Mouse (Mus musculus): ENCODE results near the gene Zfp568.

Zfp568 gene

GRCm38 (mm10) chr7:29993340-29993739 is 9.6 kb downstream of the Zfp568 start:
- DNase-seq = no peak

DNA sequence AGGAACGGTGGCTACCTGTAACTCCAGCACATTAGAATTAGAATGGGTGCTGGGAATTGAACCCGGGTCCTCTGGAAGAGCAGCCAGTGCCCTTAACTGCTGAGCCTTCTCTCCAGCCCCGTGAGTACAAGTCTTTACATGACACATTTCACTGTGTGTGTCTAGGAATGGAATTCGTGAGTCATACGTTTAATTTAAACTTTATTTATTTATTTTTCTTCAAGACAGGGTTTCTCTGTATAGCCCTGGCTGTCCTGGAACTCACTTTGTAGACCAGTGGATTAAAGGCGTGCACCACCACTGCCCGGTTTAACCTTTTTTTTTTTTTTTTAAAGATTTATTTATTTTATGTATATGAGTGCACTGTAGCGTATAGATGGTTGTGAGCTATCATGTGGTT is 11.4 kb downstream of the Zfp568 start:
- no peak for DNase-seq

GRCm38 (mm10) chr7:30000601-30001000 is 16.8 kb downstream of the Zfp568 start:
- DNase-seq = no peak

DNA sequence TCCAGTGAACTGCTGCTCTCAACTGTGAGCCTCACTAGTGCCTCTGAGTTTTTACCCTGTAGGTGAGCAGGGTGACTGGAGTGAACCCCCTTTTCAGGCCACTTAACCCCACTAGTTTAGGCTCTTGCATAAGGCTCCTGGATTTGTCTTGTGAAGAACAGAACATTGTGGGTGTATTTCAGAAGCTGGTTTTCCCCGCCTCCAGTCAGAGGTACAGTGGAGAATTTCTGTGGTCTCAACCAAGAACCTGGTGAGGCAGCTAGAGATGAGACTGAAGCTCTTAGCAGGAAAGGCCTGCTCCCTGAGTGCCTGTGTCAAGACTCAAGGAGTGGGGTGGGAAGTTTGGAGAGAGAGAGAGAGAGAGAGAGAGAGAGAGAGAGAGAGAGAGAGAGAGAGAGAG is 23.8 kb downstream of the Zfp568 start:
- DNase-seq = no peak

DNA sequence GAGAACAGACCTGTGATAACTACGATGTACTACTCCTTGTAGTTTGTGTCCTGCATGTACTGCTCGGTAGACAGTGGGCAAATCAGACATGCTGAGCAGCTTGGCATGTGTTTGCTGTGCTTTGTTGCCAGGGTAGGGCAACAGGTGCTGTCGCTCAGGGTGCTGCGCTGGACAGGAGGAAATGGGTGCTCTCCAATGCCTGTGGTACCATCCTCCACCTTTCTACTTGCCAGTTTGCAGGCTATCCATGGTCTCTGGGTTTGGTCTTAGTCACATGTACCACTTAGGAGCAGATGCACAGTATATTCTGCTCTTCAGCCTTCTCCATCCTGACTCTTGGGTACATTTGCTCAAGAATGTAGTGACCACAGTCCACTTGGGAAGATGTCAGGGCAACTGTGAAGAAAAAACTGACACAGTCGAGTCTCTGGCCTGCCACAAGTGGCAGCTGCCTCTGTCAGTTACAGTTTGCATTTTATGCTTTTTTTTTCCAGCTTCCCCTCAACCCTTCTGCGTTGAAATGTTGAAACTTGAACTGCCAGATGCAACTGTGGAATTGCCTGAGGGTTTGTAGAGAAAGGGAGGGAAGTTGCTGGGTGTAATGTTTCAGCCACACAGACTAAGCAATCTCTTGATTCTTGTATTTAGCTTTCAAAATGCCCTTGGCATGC is 24.4 kb downstream of the Zfp568 start:
- no peak for DNase-seq

DNA sequence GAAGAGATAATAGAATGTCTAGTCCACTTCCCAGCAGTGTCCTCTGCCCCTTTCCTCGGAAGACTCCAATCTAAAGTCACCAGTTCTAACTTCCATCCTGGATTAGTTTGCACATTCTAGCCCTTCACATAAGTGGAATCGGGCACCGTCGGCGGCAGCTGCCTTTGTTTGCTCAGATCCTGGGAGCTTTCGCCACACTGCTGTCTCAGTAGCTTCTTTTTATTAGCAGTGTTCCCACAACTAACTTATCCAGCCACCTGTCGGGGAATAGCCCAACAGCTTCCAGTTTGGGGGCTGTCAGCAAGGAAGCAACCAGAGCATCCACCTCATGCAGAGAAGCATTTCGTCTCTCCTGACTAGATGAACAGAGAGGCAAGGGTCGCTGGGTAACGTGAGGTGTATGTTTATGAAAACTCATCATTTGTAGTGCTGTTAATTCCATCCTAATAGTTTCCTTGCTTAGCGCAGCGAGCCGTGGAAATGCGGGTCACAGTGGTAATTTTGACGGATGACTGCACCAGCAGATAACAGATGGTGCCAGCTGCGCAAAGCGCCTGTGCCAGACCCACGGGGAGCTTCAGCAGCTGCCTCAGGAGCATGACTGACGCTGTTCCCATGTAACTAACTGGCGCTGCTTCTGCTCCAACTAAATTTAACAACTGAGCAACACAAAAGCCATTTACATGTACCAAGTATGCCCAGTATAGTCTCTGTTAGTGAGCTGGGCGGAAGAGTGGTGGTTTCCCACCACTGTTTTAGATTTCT is 25.7 kb downstream of the Zfp568 start:
- no peak for DNase-seq

DNA sequence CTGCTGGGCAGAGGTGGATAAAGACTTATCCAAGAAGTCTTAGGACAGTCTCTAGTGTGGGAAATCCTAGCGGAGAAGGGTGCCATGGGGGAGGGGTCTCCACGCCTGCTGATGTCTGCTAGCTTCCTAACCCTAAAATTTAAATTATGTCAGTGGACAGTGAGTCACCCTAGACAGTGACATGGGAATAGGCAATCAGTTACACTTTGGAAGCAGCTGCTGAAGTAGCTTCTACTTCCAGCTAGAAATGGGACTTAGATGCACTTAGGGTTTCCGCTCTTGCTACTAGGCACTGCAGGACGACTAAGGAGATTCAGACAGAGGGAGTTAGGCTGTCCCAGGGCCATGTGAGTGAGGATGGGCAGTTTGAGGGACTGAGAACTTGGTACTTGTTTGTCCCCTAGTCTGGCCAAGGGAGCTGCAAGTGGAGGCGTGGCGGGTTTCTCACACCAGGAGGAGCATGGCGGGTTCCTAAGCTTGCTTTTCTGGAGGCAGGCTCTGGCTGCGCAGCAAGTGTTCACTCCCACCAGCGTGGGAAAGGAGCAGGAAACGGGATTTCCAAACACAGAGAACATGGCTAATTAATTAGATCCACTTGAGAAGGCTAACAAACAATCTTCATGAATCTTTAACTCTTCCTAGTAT is 26.9 kb downstream of the Zfp568 start:
- DNase-seq = no peak

GRCm38 (mm10) chr7:30012956-30013363 is 29.2 kb downstream of the Zfp568 start:
- peak; percentile 38 for DNase-seq

GRCm38 (mm10) chr7:30017226-30017625 is 33.5 kb downstream of the Zfp568 start:
- no peak for DNase-seq

DNA sequence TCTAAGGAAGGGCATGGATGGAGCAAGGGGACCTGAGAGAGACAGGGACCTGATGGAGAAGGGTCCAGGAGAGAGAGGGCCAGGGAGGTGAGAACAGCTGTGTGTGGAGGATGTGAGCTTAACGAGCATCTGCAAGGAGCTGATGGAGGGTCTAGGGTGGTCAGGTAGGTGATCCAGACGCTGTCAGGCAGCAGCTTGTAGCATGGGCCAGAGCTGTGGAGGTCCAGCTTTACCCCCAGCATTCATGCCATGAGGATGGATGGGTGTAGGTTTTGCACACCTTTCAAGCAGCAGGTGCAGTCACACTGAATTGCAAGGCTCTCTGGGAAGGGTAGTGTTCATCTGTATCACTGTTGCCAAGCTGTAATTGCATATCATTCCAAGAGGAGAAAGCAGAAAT is 35.8 kb downstream of the Zfp568 start:
- no peak for DNase-seq

- no peak for DNase-seq
Measured at GRCm38 (mm10) chr7:30023324-30023723, 39.6 kb downstream of the Zfp568 start.

GRCm38 (mm10) chr7:30023800-30024199 is 40.0 kb downstream of the Zfp568 start:
- DNase-seq = no peak

- DNase-seq = no peak
Measured at GRCm38 (mm10) chr7:30025358-30025757, 41.6 kb downstream of the Zfp568 start.

GRCm38 (mm10) chr7:30027331-30027730 is 43.6 kb downstream of the Zfp568 start:
- no peak for DNase-seq

DNA sequence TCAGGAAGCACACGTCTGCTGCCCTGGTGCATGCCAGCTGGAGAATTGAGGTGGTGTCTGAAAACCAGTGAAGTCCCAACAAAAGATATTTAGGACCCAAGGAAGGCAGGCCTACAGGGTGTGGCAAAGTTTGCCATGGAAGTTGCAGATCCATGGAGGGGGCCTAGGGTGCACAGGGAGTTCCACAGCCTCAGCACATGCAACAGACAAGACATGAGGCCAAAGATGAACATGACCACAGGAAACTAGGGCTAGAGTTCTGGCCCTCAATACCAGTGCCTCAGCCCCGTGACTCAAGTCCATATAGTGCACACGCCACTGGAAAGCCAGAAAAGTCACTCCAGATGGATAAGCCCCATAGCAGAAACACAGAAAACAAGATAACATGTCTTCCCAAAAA is 44.8 kb downstream of the Zfp568 start:
- DNase-seq = no peak

DNA sequence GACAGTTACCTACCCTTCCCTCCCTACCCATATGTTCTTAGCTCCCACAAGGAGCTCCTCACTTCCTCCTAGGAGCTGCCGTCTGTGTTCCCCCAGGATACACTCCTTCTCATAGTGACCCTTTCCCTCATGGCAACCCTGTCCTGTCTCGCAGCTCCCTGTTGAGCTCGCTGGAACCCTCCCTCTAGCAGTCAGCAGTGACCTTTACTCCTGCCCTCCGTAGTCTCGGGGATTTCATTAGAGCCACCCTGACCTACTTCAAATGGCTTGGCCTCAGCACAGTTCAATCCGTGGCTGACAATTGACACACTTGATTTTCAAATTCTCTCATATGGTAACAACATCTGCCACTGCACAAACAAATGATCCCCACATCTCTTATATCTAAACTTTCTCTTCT is 46.9 kb downstream of the Zfp568 start:
- DNase-seq = no peak

DNA sequence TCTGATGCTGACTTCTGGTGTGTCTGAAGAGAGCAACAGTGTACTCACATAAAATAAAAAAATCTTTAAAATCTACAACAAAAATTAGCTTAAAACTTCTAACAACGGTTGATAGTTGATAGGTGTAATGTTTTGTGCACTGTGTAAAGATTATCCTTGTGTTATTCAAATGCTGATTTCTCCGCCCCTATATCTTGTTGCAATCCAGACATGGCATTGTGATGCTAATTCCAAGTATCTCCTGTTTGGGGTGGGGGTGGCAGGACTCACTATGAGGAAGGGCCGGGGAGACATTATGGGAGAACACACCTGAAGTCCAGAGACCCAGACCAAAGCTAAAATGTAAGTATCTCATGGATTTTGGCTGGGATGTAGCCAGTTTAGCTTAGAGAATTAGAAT is 47.6 kb downstream of the Zfp568 start:
- DNase-seq = no peak

DNA sequence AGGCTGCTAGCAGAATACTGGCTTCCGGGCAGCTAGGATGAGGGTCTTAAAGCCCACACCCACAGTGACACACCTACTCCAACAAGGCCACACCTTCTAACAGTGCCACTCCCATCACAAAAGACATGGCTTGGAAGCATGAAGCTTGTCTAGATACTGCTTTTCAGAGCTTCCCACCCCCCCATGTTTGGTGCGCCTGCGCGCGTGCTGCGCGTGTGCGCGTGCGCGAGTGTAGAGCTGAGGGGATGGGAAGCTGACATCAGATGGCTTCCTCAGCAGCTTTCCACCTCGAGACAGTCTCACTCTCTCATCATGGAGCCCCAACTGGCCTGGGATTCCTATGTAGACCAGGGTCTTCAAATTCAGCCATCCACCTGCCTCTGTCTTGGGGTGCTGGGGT is 50.6 kb downstream of the Zfp568 start:
- no peak for DNase-seq

DNA sequence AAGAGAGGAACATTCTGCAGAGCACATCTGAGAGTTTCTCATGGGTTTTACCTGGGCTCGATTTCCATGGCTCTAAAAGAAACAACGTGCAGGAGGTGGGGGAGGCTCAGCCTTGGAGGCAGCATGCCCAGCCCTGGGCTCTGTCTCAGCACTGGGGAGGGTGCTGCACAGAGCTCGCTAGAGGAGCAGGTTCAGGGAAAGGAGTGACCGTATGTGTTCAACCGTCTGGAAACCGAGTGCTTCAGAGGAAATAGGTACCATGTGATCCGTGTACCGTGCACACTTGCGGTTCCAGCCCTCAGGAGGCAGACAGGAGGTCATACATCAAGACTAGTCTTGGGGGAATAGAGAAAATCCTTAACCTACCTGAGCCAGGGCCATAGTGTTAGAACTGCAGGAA is 60.6 kb downstream of the Zfp568 start:
- DNase-seq = no peak

- no peak for DNase-seq
Measured at GRCm38 (mm10) chr7:30048126-30048525, 64.4 kb downstream of the Zfp568 start.

GRCm38 (mm10) chr7:30050882-30051548 is 67.3 kb downstream of the Zfp568 start, which contains the start of gene Zfp14:
TSS of gene Zfp14 (minus strand) at chr7:30051380.
- peak; percentile 91 for DNase-seq

- no peak for DNase-seq
Measured at GRCm38 (mm10) chr7:30053591-30053990, 69.8 kb downstream of the Zfp568 start.

DNA sequence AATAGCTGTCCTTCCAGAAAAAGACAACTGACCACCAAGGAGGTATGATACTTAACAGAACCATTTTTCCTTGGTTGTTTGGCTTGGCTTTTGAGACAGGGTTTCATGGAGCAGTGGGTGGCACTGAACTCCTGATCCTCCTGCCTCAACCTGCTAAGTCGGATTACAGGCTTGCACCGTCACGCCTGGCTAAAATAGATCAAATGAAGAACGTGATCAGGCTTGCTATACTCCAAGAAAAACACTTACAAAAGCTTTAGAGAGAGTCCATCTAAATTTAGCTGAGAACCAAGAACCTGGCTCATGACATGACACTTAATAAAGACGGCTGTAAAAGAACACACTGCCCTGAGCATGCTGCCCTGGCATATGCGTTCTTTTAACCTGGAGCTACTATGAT is 76.6 kb downstream of the Zfp568 start:
- no peak for DNase-seq

GRCm38 (mm10) chr7:30062478-30062877 is 78.7 kb downstream of the Zfp568 start:
- DNase-seq = no peak

Measured in cerebellum, adult 8-10 months (tissue).